Mouse (Mus musculus): ENCODE measurements around the gene Pla2g6. TPM values are rescaled to one million over a fixed set of nuclear protein-coding genes. Genes with fewer than 3 reads are reported as not detected.

Pla2g6 gene
- polyA plus RNA-seq (2015; fragmentation: Nextera tagmentation; extraction: Ambion mirVana), result 20.1 and 22.4 TPM in 2 replicates

- H3K36me3 ChIP-seq (ENCODE audit: control insufficient read depth, insufficient read depth, low read length), result no peaks in the 10 kb centered on the region
- 2% methylated on average over 46 of the region's 46 CpGs for WGBS
- H3K27me3 ChIP-seq (ENCODE audit: control insufficient read depth, insufficient read depth, low read depth, low read length), result no peaks in the 10 kb centered on the region
- H3K9ac ChIP-seq (ENCODE audit: low read length), result peak within 1 kb of the TSS; percentile 78
- peak; percentile 95 for ATAC-seq (ENCODE audit: low read depth)
- no peaks in the 10 kb centered on the region for H3K9me3 ChIP-seq (ENCODE audit: control insufficient read depth, low read length)
- H3K4me2 ChIP-seq (ENCODE audit: low read depth, low read length), result peak within 1 kb of the TSS; percentile 62
- H3K27ac ChIP-seq (ENCODE audit: low read length), result peak within 1 kb of the TSS; percentile 93
- peak within 1 kb of the TSS; percentile 66 for H3K4me3 ChIP-seq (ENCODE audit: low read length)
- H3K4me1 ChIP-seq (replicated peaks; ENCODE audit: control insufficient read depth, insufficient read depth, low read length), result peaks cover 45% of the 10 kb centered on the region
These were observed at the start of gene Pla2g6 for GRCm38 (mm10) chr15:79328058-79328938. Gene Pla2g6, minus strand, starts transcription at chr15:79328390.

DNA sequence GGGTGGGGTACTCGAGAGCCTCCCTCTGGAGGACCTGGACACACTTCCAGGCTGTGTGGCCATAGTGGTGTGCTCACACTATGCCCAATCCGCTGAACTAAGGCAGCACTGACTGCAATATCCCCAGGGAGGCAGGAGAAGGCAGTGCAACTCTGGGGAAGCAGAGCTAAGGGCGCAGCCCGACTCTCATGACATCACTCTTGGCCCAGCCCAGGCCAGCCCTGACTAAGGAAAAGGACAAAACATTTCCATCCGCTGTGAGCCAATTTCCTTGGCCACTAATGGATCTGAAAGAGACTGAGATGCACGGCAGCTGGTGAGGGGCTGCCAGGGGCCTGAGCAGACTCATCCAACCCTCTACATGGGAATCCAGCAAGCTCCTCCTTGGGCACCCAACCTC lies 49.5 kb upstream of the Pla2g6 start:
- 59% methylated on average over 6 of the region's 6 CpGs for WGBS
- H3K36me3 ChIP-seq (ENCODE audit: control insufficient read depth, insufficient read depth, low read length), result peaks cover 14% of the 10 kb centered on the region

DNA sequence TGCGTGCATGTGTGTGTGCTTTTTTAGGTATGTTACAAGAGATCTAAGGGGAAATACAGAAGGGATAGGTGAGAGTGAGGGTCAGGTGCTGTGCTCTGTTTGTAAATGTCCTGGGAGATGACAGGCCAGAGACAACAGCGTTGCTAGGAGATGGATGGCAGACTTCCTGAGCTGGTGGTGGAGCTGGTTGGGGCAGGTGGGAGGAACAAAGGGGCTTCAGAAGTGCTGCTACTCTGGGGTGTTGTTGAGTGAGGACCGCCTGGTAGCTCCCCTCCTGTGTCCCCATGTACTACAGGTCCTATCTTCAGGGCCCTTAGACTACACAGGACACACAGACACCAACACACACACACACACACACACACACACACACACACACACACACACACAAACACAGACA lies 46.6 kb upstream of the Pla2g6 start:
- peak overlapping the region; percentile 18; the same call in 1 of the 2 replicates for H3K9ac ChIP-seq (ENCODE audit: low read length)
- no peak for ATAC-seq (ENCODE audit: low read depth)
- H3K36me3 ChIP-seq (ENCODE audit: control insufficient read depth, insufficient read depth, low read length), result peaks cover 20% of the 10 kb centered on the region
- no peaks in the 10 kb centered on the region for H3K27me3 ChIP-seq (ENCODE audit: control insufficient read depth, insufficient read depth, low read depth, low read length)
- peak overlapping the region; percentile 23 for H3K27ac ChIP-seq (ENCODE audit: low read length)
- WGBS, result 49% methylated on average over 3 of the region's 3 CpGs
- H3K4me1 ChIP-seq (replicated peaks; ENCODE audit: control insufficient read depth, insufficient read depth, low read length), result peaks cover 10% of the 10 kb centered on the region
- no peak overlapping the region for H3K4me2 ChIP-seq (ENCODE audit: low read depth, low read length)
- no peaks in the 10 kb centered on the region for H3K9me3 ChIP-seq (ENCODE audit: control insufficient read depth, low read length)
- H3K4me3 ChIP-seq (ENCODE audit: low read length), result no peak overlapping the region

More for the DNA sequence above, 49.5 kb upstream of the Pla2g6 start:
- Histone ChIP-seq H3K9ac (ENCODE audit: low read length) (0 out of 2 replicates have a peak overlapping the region, but pooled peaks have one; percentile 14), H3K4me2 (ENCODE audit: low read depth, low read length) (no peak overlapping the region), H3K27ac (ENCODE audit: low read length) (peak overlapping the region; percentile 62), H3K4me3 (ENCODE audit: low read length) (no peak overlapping the region), H3K27me3 (ENCODE audit: control insufficient read depth, insufficient read depth, low read depth, low read length) (no peaks in the 10 kb centered on the region), H3K9me3 (ENCODE audit: control insufficient read depth, low read length) (no peaks in the 10 kb centered on the region), H3K4me1 (replicated peaks; ENCODE audit: control insufficient read depth, insufficient read depth, low read length) (peaks cover 24% of the 10 kb centered on the region)
- ATAC-seq (ENCODE audit: low read depth), result peak; percentile 82

DNA sequence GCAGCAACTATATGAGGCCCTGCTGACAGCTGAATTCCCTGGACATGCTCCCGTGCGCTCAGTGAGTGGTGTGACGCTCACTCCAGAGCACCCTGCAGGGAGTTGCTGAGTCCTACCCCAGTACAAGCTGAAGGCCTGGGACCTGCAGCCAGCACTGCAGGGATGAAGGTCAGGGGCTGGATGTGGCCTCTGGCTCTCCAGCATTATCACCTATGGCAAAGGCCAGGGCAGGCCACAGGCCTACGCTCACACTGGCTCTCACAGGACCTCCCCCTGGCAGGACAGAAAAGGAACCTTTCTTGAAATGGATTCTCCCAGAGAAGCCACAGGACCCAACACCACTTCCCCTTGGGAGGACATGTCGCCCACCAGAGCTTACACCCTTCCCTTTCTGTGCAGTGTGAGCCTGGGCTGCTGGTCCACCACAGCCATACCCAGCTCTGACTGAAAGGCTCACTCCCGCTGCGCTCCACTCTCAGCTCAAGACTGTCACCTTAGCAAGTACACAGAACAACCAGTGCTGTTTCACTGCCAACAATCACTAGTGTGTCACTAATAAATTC lies 42.2 kb upstream of the Pla2g6 start:
- Histone ChIP-seq H3K36me3 (ENCODE audit: control insufficient read depth, insufficient read depth, low read length) (peaks cover 7% of the 10 kb centered on the region), H3K27ac (ENCODE audit: low read length) (no peak overlapping the region), H3K4me2 (ENCODE audit: low read depth, low read length) (no peak overlapping the region), H3K4me1 (replicated peaks; ENCODE audit: control insufficient read depth, insufficient read depth, low read length) (peaks cover 28% of the 10 kb centered on the region), H3K9ac (ENCODE audit: low read length) (no peak overlapping the region), H3K9me3 (ENCODE audit: control insufficient read depth, low read length) (no peaks in the 10 kb centered on the region), H3K4me3 (ENCODE audit: low read length) (no peak overlapping the region), H3K27me3 (ENCODE audit: control insufficient read depth, insufficient read depth, low read depth, low read length) (no peaks in the 10 kb centered on the region)
- 86% methylated on average over 7 of the region's 7 CpGs for WGBS
- no peak for ATAC-seq (ENCODE audit: low read depth)

GRCm38 (mm10) chr15:79369452-79370280 lies 41.5 kb upstream of the Pla2g6 start:
- H3K4me3 ChIP-seq (ENCODE audit: low read length), result no peak overlapping the region
- ATAC-seq (ENCODE audit: low read depth), result no peak
- peaks cover 28% of the 10 kb centered on the region for H3K4me1 ChIP-seq (replicated peaks; ENCODE audit: control insufficient read depth, insufficient read depth, low read length)
- no peak overlapping the region for H3K4me2 ChIP-seq (ENCODE audit: low read depth, low read length)
- peaks cover 14% of the 10 kb centered on the region for H3K36me3 ChIP-seq (ENCODE audit: control insufficient read depth, insufficient read depth, low read length)
- no peaks in the 10 kb centered on the region for H3K27me3 ChIP-seq (ENCODE audit: control insufficient read depth, insufficient read depth, low read depth, low read length)
- H3K9me3 ChIP-seq (ENCODE audit: control insufficient read depth, low read length), result no peaks in the 10 kb centered on the region
- H3K27ac ChIP-seq (ENCODE audit: low read length), result peak overlapping the region; percentile 96
- WGBS, result 55% methylated on average over 15 of the region's 15 CpGs
- no peak overlapping the region for H3K9ac ChIP-seq (ENCODE audit: low read length)

- Histone ChIP-seq H3K27ac (ENCODE audit: low read length) (peak overlapping the region; percentile 96), H3K9ac (ENCODE audit: low read length) (peak overlapping the region; percentile 51; the same call in 1 of the 2 replicates), H3K4me3 (ENCODE audit: low read length) (no peak overlapping the region; the same call in 1 of the 2 replicates), H3K4me2 (ENCODE audit: low read depth, low read length) (peak overlapping the region; percentile 35), H3K27me3 (ENCODE audit: control insufficient read depth, insufficient read depth, low read depth, low read length) (no peaks in the 10 kb centered on the region), H3K4me1 (replicated peaks; ENCODE audit: control insufficient read depth, insufficient read depth, low read length) (peaks cover 26% of the 10 kb centered on the region), H3K9me3 (ENCODE audit: control insufficient read depth, low read length) (no peaks in the 10 kb centered on the region), H3K36me3 (ENCODE audit: control insufficient read depth, insufficient read depth, low read length) (peaks cover 17% of the 10 kb centered on the region)
- 38% methylated on average over 8 of the region's 8 CpGs for WGBS
- ATAC-seq (ENCODE audit: low read depth), result peak; percentile 37
These were observed 40.8 kb upstream of the Pla2g6 start for GRCm38 (mm10) chr15:79368861-79369440.

DNA sequence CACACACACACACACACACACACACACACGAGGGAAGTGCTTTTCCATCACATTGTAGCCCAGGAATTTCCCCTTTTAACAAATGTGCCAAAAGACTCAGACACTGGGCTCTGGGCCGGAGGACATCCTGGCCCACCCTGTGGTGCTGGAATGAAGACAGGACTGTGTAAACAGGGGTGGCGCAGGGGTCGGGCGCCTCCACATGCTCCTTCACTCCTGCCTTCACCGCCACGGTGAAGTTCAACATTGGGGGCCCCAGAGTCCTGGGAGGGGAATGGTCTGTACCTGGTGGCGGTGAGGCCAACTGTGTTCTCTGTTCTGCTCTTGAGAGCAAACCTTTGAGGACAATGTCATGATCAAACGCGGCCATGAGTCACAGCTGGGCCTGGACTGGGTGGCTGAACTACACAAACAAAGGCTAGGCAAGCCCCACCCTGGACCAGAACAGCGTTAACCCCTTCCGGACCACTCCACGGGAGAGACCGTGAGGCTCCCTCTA lies 40.2 kb upstream of the Pla2g6 start:
- peaks cover 26% of the 10 kb centered on the region for H3K4me1 ChIP-seq (replicated peaks; ENCODE audit: control insufficient read depth, insufficient read depth, low read length)
- H3K36me3 ChIP-seq (ENCODE audit: control insufficient read depth, insufficient read depth, low read length), result peaks cover 17% of the 10 kb centered on the region
- peak; percentile 92 for ATAC-seq (ENCODE audit: low read depth)
- peak overlapping the region; percentile 35 for H3K4me2 ChIP-seq (ENCODE audit: low read depth, low read length)
- no peaks in the 10 kb centered on the region for H3K27me3 ChIP-seq (ENCODE audit: control insufficient read depth, insufficient read depth, low read depth, low read length)
- H3K9ac ChIP-seq (ENCODE audit: low read length), result peak overlapping the region; percentile 51
- no peaks in the 10 kb centered on the region for H3K9me3 ChIP-seq (ENCODE audit: control insufficient read depth, low read length)
- 9% methylated on average over 14 of the region's 14 CpGs for WGBS
- H3K4me3 ChIP-seq (ENCODE audit: low read length), result peak overlapping the region; percentile 13
- H3K27ac ChIP-seq (ENCODE audit: low read length), result peak overlapping the region; percentile 96

- ATAC-seq (ENCODE audit: low read depth), result no peak
- WGBS, result 89% methylated on average over 5 of the region's 5 CpGs
- H3K4me2 ChIP-seq (ENCODE audit: low read depth, low read length), result no peak overlapping the region
- H3K4me1 ChIP-seq (replicated peaks; ENCODE audit: control insufficient read depth, insufficient read depth, low read length), result peaks cover 31% of the 10 kb centered on the region
- H3K36me3 ChIP-seq (ENCODE audit: control insufficient read depth, insufficient read depth, low read length), result peaks cover 24% of the 10 kb centered on the region
- no peak overlapping the region for H3K4me3 ChIP-seq (ENCODE audit: low read length)
- no peaks in the 10 kb centered on the region for H3K27me3 ChIP-seq (ENCODE audit: control insufficient read depth, insufficient read depth, low read depth, low read length)
- H3K27ac ChIP-seq (ENCODE audit: low read length), result no peak overlapping the region
- H3K9me3 ChIP-seq (ENCODE audit: control insufficient read depth, low read length), result no peaks in the 10 kb centered on the region
- no peak overlapping the region for H3K9ac ChIP-seq (ENCODE audit: low read length)
These were observed 38.2 kb upstream of the Pla2g6 start for GRCm38 (mm10) chr15:79366402-79366801.
